Mouse (Mus musculus): Measurements from ENCODE around the gene Gm28043. TPM values are rescaled to one million over a fixed set of nuclear protein-coding genes. Genes with fewer than 3 reads are reported as not detected.

The Gm28043 gene
- polyA plus RNA-seq, 1 experiment from 2014 or later = 3.6 TPM

DNA sequence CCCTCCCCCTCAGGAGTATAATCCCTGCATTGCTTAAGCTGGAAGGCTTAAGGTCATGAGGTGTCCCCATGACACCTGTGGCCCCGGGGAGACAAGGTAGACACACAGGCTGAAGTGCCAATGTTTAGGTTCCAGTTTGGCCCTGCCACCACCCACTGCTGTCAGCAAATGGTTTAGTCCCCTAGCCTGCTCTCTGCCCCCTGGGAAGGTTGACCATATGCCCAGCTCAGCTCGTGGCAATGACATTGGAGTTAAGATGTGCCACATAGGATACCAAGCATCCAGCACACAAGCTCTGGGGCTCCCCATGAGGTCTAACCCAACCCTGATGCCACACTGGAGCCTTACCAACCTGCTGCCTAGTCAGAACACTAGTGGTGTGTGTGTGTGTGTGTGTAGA lies 117.8 kb downstream of the Gm28043 start:
- ATAC-seq (ENCODE audit: insufficient number of reproducible peaks, insufficient read depth, low FRiP score, low TSS enrichment, low read depth) = no peak
- H3K27me3 ChIP-seq = no peaks in the 10 kb centered on the region
- 74% methylated on average over 2 of the region's 2 CpGs for WGBS
- no peak overlapping the region for H3K4me2 ChIP-seq
- no peaks in the 10 kb centered on the region; the same call in 1 of the 2 replicates for H3K9me3 ChIP-seq
- no peak overlapping the region for H3K9ac ChIP-seq
- peaks cover 15% of the 10 kb centered on the region for H3K4me1 ChIP-seq
- no peak overlapping the region for H3K27ac ChIP-seq
- H3K4me3 ChIP-seq = no peak overlapping the region
- no peaks in the 10 kb centered on the region for H3K36me3 ChIP-seq

DNA sequence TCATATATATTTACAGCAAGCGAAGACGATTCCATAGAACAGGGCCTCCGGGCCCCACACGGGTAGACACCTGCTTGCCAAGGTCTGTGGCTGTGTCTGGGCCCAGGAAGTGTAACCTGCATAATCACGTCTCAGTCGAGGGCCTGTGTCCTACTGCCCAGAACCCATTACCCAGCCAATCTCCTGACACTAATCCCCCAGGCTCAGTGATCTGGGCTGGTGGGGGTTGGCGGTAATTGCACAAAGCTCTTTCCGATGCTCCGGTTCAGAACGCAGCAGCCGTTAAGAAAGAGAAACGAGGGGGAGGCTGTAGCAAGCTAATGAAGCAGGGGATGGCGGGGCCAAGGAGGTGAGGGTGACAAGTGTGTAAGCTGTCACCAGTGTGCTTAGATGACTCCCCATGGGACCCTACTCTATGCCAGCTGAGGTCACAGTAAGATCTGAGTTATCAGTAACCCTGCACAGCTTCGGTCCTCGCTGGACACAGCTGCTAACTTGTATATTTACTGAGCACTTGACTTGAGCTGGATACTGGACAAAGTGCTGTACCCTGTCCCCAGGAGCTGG lies 121.9 kb downstream of the Gm28043 start:
- H3K9me3 ChIP-seq = no peaks in the 10 kb centered on the region; the same call in 1 of the 2 replicates
- H3K4me1 ChIP-seq = peaks cover 21% of the 10 kb centered on the region
- H3K27me3 ChIP-seq = no peaks in the 10 kb centered on the region
- H3K27ac ChIP-seq = no peak overlapping the region
- no peak overlapping the region for H3K9ac ChIP-seq
- WGBS = 33% methylated on average over 15 of the region's 15 CpGs
- H3K4me3 ChIP-seq = no peak overlapping the region
- H3K36me3 ChIP-seq = no peaks in the 10 kb centered on the region
- no peak for ATAC-seq (ENCODE audit: insufficient number of reproducible peaks, insufficient read depth, low FRiP score, low TSS enrichment, low read depth)
- H3K4me2 ChIP-seq = no peak overlapping the region

DNA sequence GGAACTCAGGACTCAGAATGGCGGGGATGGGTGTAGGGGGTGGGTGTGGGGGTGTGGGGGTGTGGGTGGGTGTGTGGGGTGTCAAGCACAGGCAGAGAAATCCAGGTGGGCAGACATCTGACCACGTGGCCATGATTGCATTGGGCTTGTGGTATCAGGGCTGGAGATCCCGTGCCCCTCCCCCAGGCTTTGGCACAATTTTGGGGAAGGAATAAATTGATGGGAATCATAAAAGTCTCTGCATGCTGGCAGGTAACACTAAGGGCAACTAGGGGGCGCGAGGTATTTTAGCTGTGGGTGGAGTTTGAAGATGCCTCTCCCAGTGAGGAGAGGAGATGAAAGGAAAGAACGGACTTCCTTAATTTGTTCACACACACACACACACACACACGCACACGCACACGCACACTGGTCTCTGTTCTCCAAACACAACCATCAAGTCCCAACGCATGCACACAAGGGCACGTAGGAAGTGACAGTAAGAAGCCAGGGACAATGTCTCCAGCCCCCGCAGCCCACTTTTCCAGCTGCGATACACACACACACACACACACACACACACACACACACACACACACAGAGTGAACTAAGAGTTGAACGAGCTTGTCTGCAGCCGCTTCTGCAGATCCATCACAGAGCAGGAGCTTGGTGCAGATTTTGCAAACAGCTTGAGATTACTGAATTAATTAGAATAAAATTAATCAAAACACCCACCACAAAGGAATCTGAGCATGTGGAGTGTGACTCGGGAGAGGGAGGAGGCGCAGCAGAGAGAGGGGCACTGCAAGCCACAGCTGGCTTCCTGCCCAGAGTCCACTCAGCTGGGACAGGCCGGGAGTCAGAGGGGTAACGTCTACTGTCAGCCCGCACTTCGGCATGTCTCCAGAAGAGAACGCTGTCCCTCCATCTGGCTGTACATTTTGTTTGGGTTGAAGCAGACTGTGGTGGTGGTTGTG lies 123.5 kb downstream of the Gm28043 start:
- Histone ChIP-seq H3K4me1 (peaks cover 21% of the 10 kb centered on the region), H3K9ac (0 out of 2 replicates have a peak overlapping the region, but pooled peaks have one; percentile 16), H3K27me3 (no peaks in the 10 kb centered on the region), H3K36me3 (no peaks in the 10 kb centered on the region), H3K4me3 (no peak overlapping the region), H3K4me2 (no peak overlapping the region), H3K9me3 (no peaks in the 10 kb centered on the region; the same call in 1 of the 2 replicates), H3K27ac (no peak overlapping the region)
- no peak for ATAC-seq (ENCODE audit: insufficient number of reproducible peaks, insufficient read depth, low FRiP score, low TSS enrichment, low read depth)
- WGBS = 56% methylated on average over 22 of the region's 22 CpGs

DNA sequence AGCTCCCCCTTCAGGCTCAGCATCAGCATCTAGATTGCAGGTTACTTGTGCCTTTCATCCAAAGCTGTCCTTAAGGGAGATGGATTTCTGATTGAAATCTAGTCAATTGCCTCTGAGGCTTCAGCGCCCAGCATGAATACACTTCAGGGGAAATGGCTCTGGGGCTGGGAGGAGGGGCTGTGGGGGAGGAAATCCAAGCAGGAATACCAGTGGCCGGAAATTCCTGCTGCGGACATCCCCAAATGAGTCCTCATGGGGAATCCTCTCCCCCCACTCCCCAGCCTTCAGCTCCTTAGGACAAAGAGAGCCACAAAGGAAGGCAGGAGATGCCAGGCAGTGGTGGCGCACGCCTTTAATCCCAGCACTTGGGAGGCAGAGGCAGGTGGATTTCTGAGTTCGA lies 132.8 kb downstream of the Gm28043 start:
- 0 out of 2 replicates have a peak, but pooled peaks cover 15% of the 10 kb centered on the region for H3K4me1 ChIP-seq
- 55% methylated on average over 6 of the region's 6 CpGs for WGBS
- no peak overlapping the region for H3K9ac ChIP-seq
- H3K4me2 ChIP-seq = no peak overlapping the region
- no peaks in the 10 kb centered on the region for H3K27me3 ChIP-seq
- H3K36me3 ChIP-seq = no peaks in the 10 kb centered on the region
- no peak for ATAC-seq (ENCODE audit: insufficient number of reproducible peaks, insufficient read depth, low FRiP score, low TSS enrichment, low read depth)
- H3K9me3 ChIP-seq = no peaks in the 10 kb centered on the region
- no peak overlapping the region for H3K4me3 ChIP-seq
- no peak overlapping the region for H3K27ac ChIP-seq

Small RNA genes within 50 kb of the gene (microRNA-seq; reads per million reads assigned to microRNA genes)
- not detected for gene Mir7667

Other genes starting within 250 kb of the Gm28043 start
- 16.1 and 17.4 TPM in 2 replicates for gene Pim1, start 124.1 kb upstream of the Gm28043 start, polyA plus RNA-seq (2015; fragmentation: Nextera tagmentation; extraction: Ambion mirVana)
- gene Gm17657, start 65.2 kb upstream of the Gm28043 start, polyA plus RNA-seq (2015; fragmentation: Nextera tagmentation; extraction: Ambion mirVana) = not detected in 2 replicates
- gene Tbc1d22b, start 65.1 kb upstream of the Gm28043 start, polyA plus RNA-seq (2015; fragmentation: Nextera tagmentation; extraction: Ambion mirVana) = 14.8 and 16.4 TPM in 2 replicates
- gene Tmem217, start 62.5 kb upstream of the Gm28043 start, polyA plus RNA-seq (2015; fragmentation: Nextera tagmentation; extraction: Ambion mirVana) = 1.8 and 2.3 TPM in 2 replicates
- 94.6 and 107 TPM in 2 replicates for gene Rnf8, start 86 bp upstream of the Gm28043 start, polyA plus RNA-seq (2015; fragmentation: Nextera tagmentation; extraction: Ambion mirVana)
- 126 and 133 TPM in 2 replicates for gene Cmtr1, start 45.7 kb downstream of the Gm28043 start, polyA plus RNA-seq (2015; fragmentation: Nextera tagmentation; extraction: Ambion mirVana)
- gene Ccdc167, start 102.2 kb downstream of the Gm28043 start, polyA plus RNA-seq (2015; fragmentation: Nextera tagmentation; extraction: Ambion mirVana) = 14.5 and 15.8 TPM in 2 replicates